Comparison of ENCODE assay signal across 9 mouse cellular contexts in the genomic region with DNA sequence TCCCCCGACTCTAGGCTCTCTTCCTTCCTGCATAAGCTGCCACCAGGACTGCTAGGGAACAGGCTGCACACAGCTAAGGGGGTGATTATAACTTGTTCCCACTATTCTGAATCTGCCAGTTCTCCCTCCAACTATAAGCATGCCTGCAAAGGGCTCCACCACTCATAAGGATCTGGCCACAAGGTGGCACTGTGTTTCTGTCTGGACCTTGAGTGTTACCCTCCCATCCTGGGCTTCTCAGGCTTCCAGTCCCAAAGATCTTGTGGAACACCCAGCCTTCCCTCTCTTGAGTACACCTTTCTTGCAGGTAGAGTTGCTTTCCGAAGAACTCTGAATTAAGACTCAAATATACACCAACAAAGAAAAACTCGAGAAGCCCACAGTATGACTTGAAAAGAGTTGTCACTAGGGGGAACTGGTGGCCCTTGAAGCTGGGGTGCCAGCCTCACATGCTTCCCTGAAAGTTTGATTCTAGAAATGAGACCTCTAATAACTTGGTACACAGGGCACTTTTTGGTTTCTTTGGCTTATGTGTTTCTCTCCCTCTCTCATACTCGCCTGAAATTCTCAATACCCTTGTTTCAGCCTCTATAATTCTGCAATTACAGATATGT. TPM values are rescaled to one million over a fixed set of nuclear protein-coding genes. Genes with fewer than 3 reads are reported as not detected.
A peak's percentile ranks its signal among the peaks of the same experiment; 100 is the strongest.
DNase-seq lines count a peak whose midpoint lies in the region; ATAC-seq lines count a peak whose summit lies in the region.
"Had no signal": no experiment of that assay in that cellular context is flagged by ENCODE, and none has a peak within 500 bp of the region (broad histone marks: within the 10 kb centered on the region; RNA-seq: fewer than 3 reads in every experiment).

No protein-coding gene starts in this region.

- no peaks in the 10 kb centered on the region for H3K4me1 ChIP-seq in embryonic facial prominence, embryonic 12.5 days
- H3K4me1 ChIP-seq in kidney, embryonic 14.5 days (ENCODE audit: control insufficient read depth, insufficient read depth, low read length), result no peaks in the 10 kb centered on the region
- no peaks in the 10 kb centered on the region for H3K4me1 ChIP-seq in limb, embryonic 15.5 days

- 0 out of 2 replicates have a peak, but pooled peaks cover 4% of the 10 kb centered on the region for H3K36me3 ChIP-seq in embryonic facial prominence, embryonic 12.5 days
- peaks cover 41% of the 10 kb centered on the region for H3K36me3 ChIP-seq in kidney, embryonic 14.5 days (ENCODE audit: control insufficient read depth, insufficient read depth, low read length)
- H3K36me3 ChIP-seq in limb, embryonic 15.5 days, result peaks cover 3% of the 10 kb centered on the region; the same call in 1 of the 2 replicates

- H3K27me3 ChIP-seq in embryonic facial prominence, embryonic 12.5 days, result no peaks in the 10 kb centered on the region
- no peaks in the 10 kb centered on the region for H3K27me3 ChIP-seq in kidney, embryonic 14.5 days (ENCODE audit: control insufficient read depth, insufficient read depth, low read length)
- H3K27me3 ChIP-seq in limb, embryonic 15.5 days, result no peaks in the 10 kb centered on the region
- H3K27me3 ChIP-seq: Patski had no signal

- H3K9me3 ChIP-seq in embryonic facial prominence, embryonic 12.5 days, result no peaks in the 10 kb centered on the region
- H3K9me3 ChIP-seq in kidney, embryonic 14.5 days (ENCODE audit: control insufficient read depth, low read length), result no peaks in the 10 kb centered on the region
- no peaks in the 10 kb centered on the region for H3K9me3 ChIP-seq in limb, embryonic 15.5 days

- WGBS in embryonic facial prominence, embryonic 12.5 days, result 41% methylated on average over 4 of the region's 4 CpGs
- 31% methylated on average over 4 of the region's 4 CpGs for WGBS in kidney, embryonic 14.5 days
- 26% methylated on average over 4 of the region's 4 CpGs for WGBS in limb, embryonic 15.5 days

- ATAC-seq in embryonic facial prominence, embryonic 12.5 days (ENCODE audit: insufficient number of reproducible peaks, insufficient read depth, low FRiP score, low TSS enrichment), result peak; percentile 61; the same call in 1 of the 2 replicates
- ATAC-seq in kidney, embryonic 14.5 days (ENCODE audit: low FRiP score, low TSS enrichment), result peak; percentile 84
- ATAC-seq in limb, embryonic 15.5 days (ENCODE audit: insufficient number of reproducible peaks, low FRiP score, low TSS enrichment, low read depth), result peak; percentile 59; the same call in 1 of the 2 replicates
- ATAC-seq: Patski had no signal

- no peak overlapping the region for H3K4me3 ChIP-seq in embryonic facial prominence, embryonic 12.5 days
- no peak overlapping the region for H3K4me3 ChIP-seq in kidney, embryonic 14.5 days (ENCODE audit: low read length)
- H3K4me3 ChIP-seq in limb, embryonic 15.5 days, result no peak overlapping the region

- DNase-seq in 416B (ENCODE audit: low read depth), result peak; percentile 84
- DNase-seq in adrenal gland, postnatal 36 days, result peak; percentile 91
- peak; percentile 82 for DNase-seq in heart, adult 8-10 months (ENCODE audit: low spot score)
- DNase-seq in monocyte, adult 2 months (ENCODE audit: low read depth in 1 of 2, low spot score in 2 of 2), result peak; percentile 33 to 64
- DNase-seq in spleen, postnatal 36 days (ENCODE audit: low spot score in 2 of 2), result peak; percentile 71 to 73

- no peak overlapping the region for H3K9ac ChIP-seq in embryonic facial prominence, embryonic 12.5 days
- no peak overlapping the region for H3K9ac ChIP-seq in kidney, embryonic 14.5 days (ENCODE audit: low read depth, low read length)
- no peak overlapping the region for H3K9ac ChIP-seq in limb, embryonic 15.5 days

- no peak overlapping the region for H3K4me2 ChIP-seq in embryonic facial prominence, embryonic 12.5 days (replicated peaks)
- no peak overlapping the region for H3K4me2 ChIP-seq in kidney, embryonic 14.5 days (replicated peaks; ENCODE audit: low read depth, low read length)
- H3K4me2 ChIP-seq in limb, embryonic 15.5 days, result no peak overlapping the region

- H3K27ac ChIP-seq in embryonic facial prominence, embryonic 12.5 days, result no peak overlapping the region
- H3K27ac ChIP-seq in kidney, embryonic 14.5 days (ENCODE audit: low read depth, low read length), result no peak overlapping the region
- no peak overlapping the region for H3K27ac ChIP-seq in limb, embryonic 15.5 days

RNA-seq across cellular contexts. Expression of a gene that starts 12.8 kb away (rescaled TPM):
- total RNA-seq in adrenal gland, postnatal 36 days (2021), result 10 to 100 TPM; 13.4 to 18.1 TPM
- polyA plus RNA-seq in embryonic facial prominence, embryonic 12.5 days (2016; fragmentation: Nextera tagmentation; extraction: Ambion mirVana), result 29.2 and 36.5 TPM in 2 replicates
- total RNA-seq in heart, adult 8-10 months (2022), result 1 to 10 TPM; 4.6 to 5.1 (median 4.8) TPM
- 17.3 and 22.1 TPM in 2 replicates for polyA plus RNA-seq in kidney, embryonic 14.5 days (2014; fragmentation: Nextera tagmentation; extraction: Ambion mirVana)
- 22.7 and 23.7 TPM in 2 replicates for polyA plus RNA-seq in limb, embryonic 15.5 days (2015; fragmentation: Nextera tagmentation; extraction: Ambion mirVana)

RNA-seq across cellular contexts. Expression of a gene that starts 27.5 kb away (rescaled TPM):
- 10 to 100 TPM; 38.9 to 45.5 TPM for total RNA-seq in adrenal gland, postnatal 36 days (2021)
- polyA plus RNA-seq in embryonic facial prominence, embryonic 12.5 days (2016; fragmentation: Nextera tagmentation; extraction: Ambion mirVana), result 73.3 and 77.5 TPM in 2 replicates
- 10 to 100 TPM; 50.2 to 56.0 (median 53.9) TPM for total RNA-seq in heart, adult 8-10 months (2022)
- polyA plus RNA-seq in kidney, embryonic 14.5 days (2014; fragmentation: Nextera tagmentation; extraction: Ambion mirVana), result 51.5 and 53.9 TPM in 2 replicates
- polyA plus RNA-seq in limb, embryonic 15.5 days (2015; fragmentation: Nextera tagmentation; extraction: Ambion mirVana), result 59.0 and 64.8 TPM in 2 replicates

RNA-seq across cellular contexts. Expression of a gene that starts 28.0 kb away (rescaled TPM):
- total RNA-seq in adrenal gland, postnatal 36 days (2021), result 10 to 100 TPM; 34.8 to 47.3 TPM
- 61.6 and 69.7 TPM in 2 replicates for polyA plus RNA-seq in embryonic facial prominence, embryonic 12.5 days (2016; fragmentation: Nextera tagmentation; extraction: Ambion mirVana)
- 10 to 100 TPM; 17.4 to 22.9 (median 18.1) TPM for total RNA-seq in heart, adult 8-10 months (2022)
- polyA plus RNA-seq in kidney, embryonic 14.5 days (2014; fragmentation: Nextera tagmentation; extraction: Ambion mirVana), result 25.7 and 39.0 TPM in 2 replicates
- 40.4 and 42.1 TPM in 2 replicates for polyA plus RNA-seq in limb, embryonic 15.5 days (2015; fragmentation: Nextera tagmentation; extraction: Ambion mirVana)
